Mouse (Mus musculus) intestine, embryonic 15.5 days (tissue): ENCODE data around the gene Slc25a27. TPM values are rescaled to one million over a fixed set of nuclear protein-coding genes. Genes with fewer than 3 reads are reported as not detected.

ENCODE experiments used
- ATAC-seq: fragments of 200-750 bp; cut with Nextera tagmentation; 2 replicates; pipeline ENCODE4 v1.8.0; 2017; ENCODE audit warnings: moderate TSS enrichment, moderate library complexity
- H3K27ac ChIP-seq: fragments of 300-500 bp; sonication (generic); 2 replicates; pipeline ENCODE4 v1.5.1; 2015; ENCODE audit warnings: mild to moderate bottlenecking, inconsistent platforms
- H3K27me3 ChIP-seq: fragments of 300-500 bp; sonication (generic); replicated peaks from 2 replicates; pipeline ENCODE4 v1.6.1; 2015; ENCODE audit warnings: inconsistent platforms
- H3K36me3 ChIP-seq: fragments of 300-500 bp; sonication (generic); 2 replicates; pipeline ENCODE4 v1.6.1; 2015; ENCODE audit warnings: inconsistent platforms
- H3K4me1 ChIP-seq: fragments of 300-500 bp; sonication (generic); replicated peaks from 2 replicates; pipeline ENCODE4 v1.6.1; 2015; ENCODE audit warnings: inconsistent platforms
- H3K4me2 ChIP-seq: fragments of 300-500 bp; sonication (generic); replicated peaks from 2 replicates; pipeline ENCODE4 v1.6.1; 2015; ENCODE audit warnings: mild to moderate bottlenecking, inconsistent platforms
- H3K4me3 ChIP-seq: fragments of 300-500 bp; sonication (generic); replicated peaks from 2 replicates; pipeline ENCODE4 v1.5.1; 2015; ENCODE audit warnings: inconsistent platforms
- H3K9ac ChIP-seq: fragments of 300-500 bp; sonication (generic); 2 replicates; pipeline ENCODE4 v1.6.1; 2015; ENCODE audit warnings: inconsistent platforms
- H3K9me3 ChIP-seq: fragments of 300-500 bp; sonication (generic); 2 replicates; pipeline ENCODE4 v1.6.1; 2016; ENCODE audit warnings: inconsistent platforms
- WGBS: fragments of 180-500 bp; shearing (Covaris S2); methylation state at CpG from one replicate; pipeline ENCODE4 v1.1.7; 2015; 5-methylcytosine and 5-hydroxymethylcytosine counted together
- polyA plus RNA-seq: library from polyadenylated mRNA; unstranded; fragments of >200 nt; fragmentation: Nextera tagmentation; extraction: Ambion mirVana; gene quantifications from 2 replicates; pipeline ENCODE4 v1.2.1, GENCODE M21; 2015

The Slc25a27 gene
- 12.1 and 13.7 TPM in 2 replicates for polyA plus RNA-seq

DNA sequence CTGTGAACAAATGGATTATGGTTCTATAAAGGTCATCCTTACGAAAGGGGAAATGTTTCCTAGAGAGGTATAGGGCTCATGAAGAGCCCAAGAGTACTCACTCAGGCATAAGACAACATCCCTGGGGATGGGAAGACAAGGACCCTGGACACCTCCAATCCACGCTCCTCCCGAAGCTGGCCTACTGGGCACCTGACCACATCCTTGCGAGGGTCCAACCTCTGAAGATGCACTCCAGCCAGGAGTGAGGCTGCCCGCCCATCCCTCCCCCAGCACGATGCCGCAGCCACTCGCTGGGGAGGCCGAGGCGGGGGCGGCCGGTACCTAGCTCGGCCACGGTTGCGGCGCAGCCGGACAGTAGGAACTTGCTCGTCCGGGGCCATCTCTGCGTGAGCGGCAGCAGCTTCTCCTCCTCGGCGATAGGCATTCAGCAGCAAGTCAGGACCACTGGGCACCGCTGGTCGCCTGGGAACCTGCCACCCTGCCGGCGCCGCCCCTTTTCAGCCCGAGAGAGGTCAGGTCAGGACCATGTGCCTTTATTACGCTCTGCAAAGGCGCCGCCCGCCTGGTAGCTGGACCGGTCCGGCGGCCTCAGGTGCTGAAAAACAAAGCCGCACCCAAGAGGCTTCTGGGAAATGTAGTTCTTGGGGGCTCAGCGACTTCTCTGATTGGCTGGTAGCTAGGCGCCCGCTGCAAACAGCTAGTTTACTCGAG lies at the start of gene Slc25a27:
Gene Slc25a27, minus strand, starts transcription at position 639 of the 714 bp plus-strand sequence.
- WGBS, result under 1% methylated on average over 41 of the region's 41 CpGs
- no peaks in the 10 kb centered on the region for H3K9me3 ChIP-seq
- H3K36me3 ChIP-seq, result no peaks in the 10 kb centered on the region
- no peaks in the 10 kb centered on the region for H3K27me3 ChIP-seq
- 0 out of 2 replicates have a peak within 1 kb of the TSS, but pooled peaks have one; percentile 44 for H3K27ac ChIP-seq
- H3K9ac ChIP-seq, result peak within 1 kb of the TSS; percentile 66
- H3K4me1 ChIP-seq, result peaks cover 7% of the 10 kb centered on the region
- peak within 1 kb of the TSS; percentile 82 for H3K4me3 ChIP-seq
- ATAC-seq, result peak; percentile 98
- peak within 1 kb of the TSS; percentile 94 for H3K4me2 ChIP-seq

DNA sequence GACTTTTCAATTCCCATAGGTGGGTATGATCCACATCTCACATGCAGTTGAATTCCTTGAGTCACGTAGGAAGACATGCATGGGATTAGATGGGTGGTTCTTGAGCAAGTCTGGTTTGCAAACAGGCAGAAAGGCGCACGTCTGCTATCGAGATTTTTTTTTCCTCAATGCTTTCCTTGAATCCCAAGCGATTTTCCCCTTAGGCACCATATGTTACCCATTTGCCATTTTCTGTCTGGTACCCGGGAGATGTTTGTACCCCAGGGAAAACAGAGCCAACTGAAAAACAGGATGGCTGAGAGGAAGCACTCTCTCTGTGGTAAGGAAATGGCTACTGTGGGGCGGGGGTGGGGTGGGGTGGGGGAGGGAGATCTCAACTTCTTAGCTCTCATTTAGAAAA lies 49.6 kb upstream of the Slc25a27 start:
- Histone ChIP-seq H3K36me3 (no peaks in the 10 kb centered on the region), H3K4me2 (no peak overlapping the region), H3K27ac (no peak overlapping the region), H3K4me3 (no peak overlapping the region), H3K9me3 (no peaks in the 10 kb centered on the region), H3K4me1 (no peaks in the 10 kb centered on the region), H3K27me3 (no peaks in the 10 kb centered on the region), H3K9ac (no peak overlapping the region)
- no peak for ATAC-seq
- WGBS, result 67% methylated on average over 7 of the region's 7 CpGs

DNA sequence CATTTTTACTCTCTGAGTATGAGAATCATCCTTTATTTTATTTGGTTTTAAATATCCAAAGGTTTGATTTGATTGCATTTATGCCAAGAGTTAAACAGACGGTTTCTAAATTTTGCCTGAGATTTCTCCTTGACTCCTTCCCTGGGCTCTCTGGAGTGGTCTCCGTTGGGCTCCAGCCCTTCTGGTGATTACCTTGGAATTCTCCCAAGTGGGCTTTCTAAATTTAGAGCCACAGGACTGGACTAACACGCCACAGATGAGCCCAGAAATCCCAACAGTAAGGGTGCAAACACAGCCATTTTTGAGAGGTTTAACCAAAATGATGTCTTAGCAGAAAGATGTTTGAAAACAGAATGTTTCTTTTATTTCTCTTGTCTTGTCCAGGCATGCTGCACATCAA lies 47.2 kb upstream of the Slc25a27 start:
- H3K4me3 ChIP-seq, result no peak overlapping the region
- H3K9me3 ChIP-seq, result no peaks in the 10 kb centered on the region
- WGBS, result 54% methylated on average over 3 of the region's 3 CpGs
- H3K27ac ChIP-seq, result no peak overlapping the region
- no peaks in the 10 kb centered on the region for H3K36me3 ChIP-seq
- no peak for ATAC-seq
- H3K4me1 ChIP-seq, result no peaks in the 10 kb centered on the region
- no peak overlapping the region for H3K4me2 ChIP-seq
- H3K27me3 ChIP-seq, result no peaks in the 10 kb centered on the region
- H3K9ac ChIP-seq, result no peak overlapping the region

DNA sequence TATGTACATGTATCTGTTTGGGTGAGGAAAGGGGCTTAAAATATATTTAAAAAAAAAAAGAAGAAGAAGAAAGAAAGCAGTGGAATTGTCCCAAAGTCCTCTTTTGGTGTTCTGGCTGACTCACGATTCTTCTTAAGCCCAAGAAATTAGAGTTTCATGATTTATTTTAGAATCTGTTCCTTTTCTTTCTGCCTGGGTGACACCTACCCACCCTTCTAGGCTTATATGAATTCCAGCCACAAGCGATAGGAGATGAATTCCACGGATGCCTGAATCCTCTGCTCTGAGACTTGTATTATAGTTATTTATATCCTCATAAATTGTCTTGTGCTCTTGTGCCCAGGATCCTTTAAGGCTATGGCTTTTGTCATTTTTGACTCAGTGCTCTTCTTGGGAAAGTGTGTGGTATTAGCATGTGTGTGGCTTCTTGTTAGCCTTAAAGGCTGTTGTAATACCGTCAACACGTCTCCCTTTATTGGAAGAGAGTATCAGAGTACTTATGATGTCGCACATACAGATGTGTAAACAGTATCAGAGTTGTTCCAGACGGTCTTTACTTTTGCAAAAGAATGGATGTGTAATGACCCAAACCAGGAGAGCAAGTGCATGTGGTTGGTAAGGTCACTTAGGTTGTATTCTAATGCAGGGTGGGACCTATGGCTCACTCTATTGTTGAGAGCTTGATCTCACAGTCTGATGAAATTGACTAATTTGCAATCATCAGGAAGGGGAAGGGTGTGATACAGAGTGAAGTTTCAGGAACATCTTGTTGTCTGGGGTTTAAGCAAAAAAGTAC lies 44.7 kb upstream of the Slc25a27 start:
- Histone ChIP-seq H3K9me3 (no peaks in the 10 kb centered on the region), H3K36me3 (no peaks in the 10 kb centered on the region), H3K27ac (no peak overlapping the region), H3K9ac (no peak overlapping the region), H3K27me3 (no peaks in the 10 kb centered on the region), H3K4me1 (no peaks in the 10 kb centered on the region), H3K4me3 (no peak overlapping the region), H3K4me2 (no peak overlapping the region)
- no peak for ATAC-seq
- WGBS, result 66% methylated on average over 7 of the region's 7 CpGs

DNA sequence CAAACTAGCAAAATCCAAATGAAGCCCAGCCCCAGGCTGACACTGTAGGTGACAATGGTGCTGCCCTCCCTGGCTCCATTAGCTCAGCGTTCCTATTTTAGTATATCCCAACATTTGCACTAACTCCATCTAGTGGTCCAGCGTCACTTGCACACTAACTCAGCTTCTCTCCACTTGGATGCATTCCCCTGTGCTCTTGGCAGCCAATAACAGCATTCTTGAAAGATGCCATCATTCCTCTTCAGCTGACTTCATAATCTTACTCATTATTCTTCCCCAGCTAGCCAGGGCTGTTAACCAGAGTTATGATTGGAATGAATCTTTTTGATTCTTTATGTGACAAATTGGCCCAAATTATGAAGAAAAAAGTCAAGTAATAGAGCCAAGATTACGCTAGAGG lies 40.2 kb upstream of the Slc25a27 start:
- no peak overlapping the region for H3K4me3 ChIP-seq
- 78% methylated on average over 3 of the region's 3 CpGs for WGBS

DNA sequence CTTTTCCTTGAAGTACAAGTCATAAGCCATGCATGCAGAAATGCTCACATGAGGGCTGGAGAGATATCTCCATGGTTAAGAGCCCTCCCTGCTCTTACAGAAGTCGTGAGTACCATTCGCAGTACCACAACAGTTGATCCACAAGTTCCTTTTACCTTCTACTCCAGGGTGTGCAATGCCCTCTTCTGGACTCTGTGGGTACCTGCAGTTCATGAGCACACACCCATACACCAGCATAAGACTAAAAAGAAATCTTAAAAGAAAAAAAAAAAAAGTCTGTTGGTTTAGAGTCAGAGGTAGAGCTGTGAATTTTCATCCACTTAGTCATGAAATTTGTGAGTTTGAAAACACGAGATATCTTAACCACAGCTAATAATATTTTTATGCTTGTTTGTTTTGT lies 39.7 kb upstream of the Slc25a27 start:
- Histone ChIP-seq H3K9ac (no peak overlapping the region), H3K4me2 (no peak overlapping the region), H3K36me3 (no peaks in the 10 kb centered on the region), H3K4me3 (no peak overlapping the region), H3K27me3 (no peaks in the 10 kb centered on the region), H3K27ac (no peak overlapping the region), H3K9me3 (no peaks in the 10 kb centered on the region), H3K4me1 (no peaks in the 10 kb centered on the region)
- 92% methylated on average over 3 of the region's 3 CpGs for WGBS
- no peak for ATAC-seq

More for the DNA sequence above, 40.2 kb upstream of the Slc25a27 start:
- Histone ChIP-seq H3K4me2 (no peak overlapping the region), H3K9ac (no peak overlapping the region), H3K27me3 (no peaks in the 10 kb centered on the region), H3K9me3 (no peaks in the 10 kb centered on the region), H3K36me3 (no peaks in the 10 kb centered on the region), H3K4me1 (no peaks in the 10 kb centered on the region), H3K27ac (no peak overlapping the region)
- ATAC-seq, result no peak

DNA sequence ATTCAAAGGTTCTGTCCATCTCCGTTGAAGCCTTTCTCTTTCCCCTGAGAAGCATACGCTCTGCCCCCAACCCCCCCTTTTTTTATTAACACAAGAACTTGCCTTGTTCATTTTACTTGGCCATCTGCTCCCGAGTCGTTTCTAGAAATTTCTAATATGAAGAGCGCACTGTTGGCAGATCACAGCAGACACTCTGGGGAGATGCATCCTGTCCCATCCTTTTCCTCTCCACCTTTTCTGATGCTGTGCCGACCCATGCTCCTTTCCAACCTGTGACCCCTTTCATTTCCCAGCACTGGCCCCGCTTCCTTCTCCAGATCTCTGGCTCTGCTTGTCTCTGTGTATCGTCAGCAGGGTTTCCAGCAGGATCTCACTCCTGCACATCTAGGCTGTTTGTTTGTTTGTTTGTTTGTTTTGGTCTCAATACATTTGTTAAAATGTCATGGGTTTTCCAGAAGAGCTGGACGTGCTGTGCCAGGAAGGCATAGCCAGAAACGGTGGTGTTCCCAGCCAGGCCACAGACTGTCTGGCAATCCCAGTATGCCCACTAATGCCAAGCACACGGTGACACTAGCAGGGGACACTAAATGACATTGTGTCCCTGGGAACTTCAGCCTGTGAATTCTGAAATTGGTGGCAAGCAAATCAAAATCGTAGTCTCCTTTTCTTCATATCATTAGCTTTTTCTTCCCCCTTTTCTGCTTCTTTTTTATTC lies 37.4 kb upstream of the Slc25a27 start:
- Histone ChIP-seq H3K9ac (no peak overlapping the region), H3K4me1 (no peaks in the 10 kb centered on the region), H3K4me2 (no peak overlapping the region), H3K4me3 (no peak overlapping the region), H3K27me3 (no peaks in the 10 kb centered on the region), H3K27ac (no peak overlapping the region), H3K9me3 (no peaks in the 10 kb centered on the region), H3K36me3 (no peaks in the 10 kb centered on the region)
- no peak for ATAC-seq
- 87% methylated on average over 12 of the region's 12 CpGs for WGBS

DNA sequence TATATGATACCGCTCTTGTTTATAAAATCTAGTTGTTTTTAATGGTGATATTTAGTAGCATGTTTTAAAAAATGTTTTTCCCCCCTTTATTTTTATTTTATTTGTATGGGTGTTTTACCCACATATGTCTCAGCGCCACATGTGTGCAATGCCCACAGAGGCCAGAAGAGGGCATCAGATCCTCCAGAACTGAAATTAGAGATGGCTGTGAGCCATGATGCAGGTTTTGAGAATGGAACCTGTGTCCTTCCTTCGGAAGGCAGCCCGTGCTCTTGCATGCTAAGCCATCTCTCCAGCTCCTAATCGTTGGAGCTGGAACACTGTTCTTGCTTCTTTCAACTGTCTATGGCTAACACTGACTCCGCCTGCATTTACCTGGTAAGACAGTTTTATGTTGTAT lies 34.0 kb upstream of the Slc25a27 start:
- Histone ChIP-seq H3K9me3 (no peaks in the 10 kb centered on the region), H3K4me3 (no peak overlapping the region), H3K9ac (no peak overlapping the region), H3K27me3 (no peaks in the 10 kb centered on the region), H3K36me3 (no peaks in the 10 kb centered on the region), H3K27ac (no peak overlapping the region), H3K4me2 (no peak overlapping the region), H3K4me1 (no peaks in the 10 kb centered on the region)
- WGBS, result 77% methylated on average over 6 of the region's 6 CpGs
- no peak for ATAC-seq

DNA sequence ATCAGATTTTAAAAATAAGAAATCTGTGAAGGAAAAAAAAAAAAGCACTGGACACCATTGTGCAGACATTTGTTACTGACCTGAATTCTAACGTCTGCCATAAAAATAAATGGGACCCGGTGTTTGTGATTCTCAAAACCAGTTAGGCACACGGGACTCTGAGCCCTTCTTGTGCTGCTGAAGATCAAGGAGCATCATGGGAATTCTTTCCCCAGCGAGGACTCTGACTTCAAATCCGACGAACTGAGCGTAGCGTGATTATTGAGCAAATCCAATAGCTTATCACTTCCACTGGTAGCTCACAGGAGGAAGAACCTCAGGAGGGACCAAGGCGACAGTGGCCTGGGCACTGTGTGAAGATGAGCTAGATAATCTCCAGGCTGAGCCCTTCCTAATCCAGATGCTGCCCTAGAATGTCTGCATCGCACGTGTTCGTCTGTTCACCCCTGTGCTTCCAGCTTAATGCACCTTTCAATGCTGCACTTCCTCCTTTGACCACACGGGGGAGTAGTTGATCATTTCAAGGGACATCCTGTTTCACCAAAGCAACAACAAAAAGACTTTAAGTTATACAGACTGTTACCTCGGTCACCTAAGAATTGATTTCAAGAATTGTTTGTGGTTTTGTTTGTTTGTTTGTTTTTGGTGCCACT lies 32.1 kb upstream of the Slc25a27 start:
- Histone ChIP-seq H3K36me3 (no peaks in the 10 kb centered on the region), H3K4me2 (0 out of 2 replicates have a peak overlapping the region, but pooled peaks have one; percentile 9), H3K27me3 (no peaks in the 10 kb centered on the region), H3K9me3 (no peaks in the 10 kb centered on the region), H3K9ac (0 out of 2 replicates have a peak overlapping the region, but pooled peaks have one; percentile 11), H3K4me3 (no peak overlapping the region), H3K4me1 (no peaks in the 10 kb centered on the region), H3K27ac (no peak overlapping the region)
- 39% methylated on average over 14 of the region's 14 CpGs for WGBS
- peak; percentile 43; the same call in 1 of the 2 replicates for ATAC-seq

DNA sequence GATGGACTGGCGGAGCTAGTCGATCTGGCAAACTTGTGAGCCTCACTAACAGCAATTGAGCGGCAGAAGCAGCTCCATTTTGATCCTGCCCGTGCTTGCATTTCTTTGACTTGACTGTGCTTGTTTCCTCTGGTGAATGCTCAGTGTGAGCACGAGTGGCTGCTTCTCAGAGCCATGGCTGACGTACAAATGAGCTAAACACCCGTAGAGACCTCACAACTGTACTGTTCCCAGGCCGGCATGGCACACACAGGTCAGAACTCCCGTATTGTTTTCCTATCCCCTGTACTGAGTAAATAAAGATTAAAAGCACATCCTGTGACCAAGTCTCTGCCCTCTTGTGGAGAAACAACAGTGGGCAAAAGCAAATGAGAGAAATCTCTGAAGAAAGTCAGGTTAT lies 22.6 kb upstream of the Slc25a27 start:
- ATAC-seq, result no peak
- H3K4me2 ChIP-seq, result no peak overlapping the region

DNA sequence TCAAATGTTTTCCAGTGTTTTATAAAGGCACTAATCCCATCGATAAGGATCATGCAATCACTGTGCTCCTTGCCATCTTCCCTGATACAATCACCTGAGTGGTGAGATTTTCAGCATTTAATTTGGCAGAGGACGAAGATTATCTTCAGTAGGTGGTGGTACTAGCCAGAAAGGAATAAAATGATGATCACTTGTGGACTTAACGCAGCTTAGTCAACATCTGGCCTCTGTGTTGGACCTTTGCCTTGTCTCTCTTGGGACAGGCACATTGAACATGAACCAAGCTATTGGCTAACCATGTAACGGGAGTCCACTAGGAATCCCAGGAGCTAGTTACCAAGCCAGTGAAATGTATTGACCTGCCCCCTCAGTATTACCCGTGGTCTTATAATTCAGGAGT lies 17.6 kb upstream of the Slc25a27 start:
- no peaks in the 10 kb centered on the region for H3K9me3 ChIP-seq
- 92% methylated on average over 5 of the region's 5 CpGs for WGBS
- H3K4me3 ChIP-seq, result no peak overlapping the region
- H3K36me3 ChIP-seq, result no peaks in the 10 kb centered on the region
- no peaks in the 10 kb centered on the region for H3K4me1 ChIP-seq
- H3K4me2 ChIP-seq, result no peak overlapping the region
- H3K9ac ChIP-seq, result no peak overlapping the region
- H3K27me3 ChIP-seq, result no peaks in the 10 kb centered on the region
- ATAC-seq, result no peak
- no peak overlapping the region for H3K27ac ChIP-seq

More for the DNA sequence above, 22.6 kb upstream of the Slc25a27 start:
- H3K4me3 ChIP-seq, result no peak overlapping the region
- H3K9ac ChIP-seq, result no peak overlapping the region
- H3K4me1 ChIP-seq, result no peaks in the 10 kb centered on the region
- no peaks in the 10 kb centered on the region for H3K36me3 ChIP-seq
- WGBS, result 85% methylated on average over 9 of the region's 9 CpGs
- no peaks in the 10 kb centered on the region for H3K9me3 ChIP-seq
- no peaks in the 10 kb centered on the region for H3K27me3 ChIP-seq
- H3K27ac ChIP-seq, result no peak overlapping the region

DNA sequence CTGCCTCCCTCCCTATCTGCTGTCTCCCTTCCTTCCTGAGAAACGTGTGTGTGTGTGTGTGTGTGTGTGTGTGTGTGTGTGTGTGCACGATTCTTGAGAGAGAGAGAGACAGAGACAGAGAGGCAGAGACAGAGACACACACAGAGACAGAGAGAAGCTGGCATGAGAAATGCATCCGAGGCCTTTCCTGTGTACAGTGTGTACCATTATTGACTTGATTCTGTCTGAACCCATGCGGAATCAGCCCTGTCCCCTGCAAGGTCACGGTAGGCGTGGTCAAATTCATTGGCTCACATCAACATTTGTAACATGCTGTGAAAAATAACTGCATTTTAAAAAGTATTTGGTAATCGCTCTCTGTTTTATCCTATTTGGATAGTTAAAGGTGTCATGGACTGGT lies 17.1 kb upstream of the Slc25a27 start:
- Histone ChIP-seq H3K27me3 (no peaks in the 10 kb centered on the region), H3K4me2 (no peak overlapping the region)

More for the DNA sequence above, 17.1 kb upstream of the Slc25a27 start:
- Histone ChIP-seq H3K9ac (no peak overlapping the region), H3K36me3 (no peaks in the 10 kb centered on the region), H3K4me1 (no peaks in the 10 kb centered on the region), H3K4me3 (no peak overlapping the region), H3K27ac (no peak overlapping the region), H3K9me3 (no peaks in the 10 kb centered on the region)
- WGBS, result 94% methylated on average over 6 of the region's 7 CpGs
- ATAC-seq, result no peak
